Mouse (Mus musculus) stomach, postnatal 0 days (tissue): Measurements from ENCODE around the gene Spag8.

Experiments
- CTCF ChIP-seq: IDR thresholded peaks from 2 replicates; pipeline ENCODE4 v1.5.1; 2016; ENCODE audit warnings: antibody characterized with exemption, low read depth, mild to moderate bottlenecking, moderate library complexity
- EP300 ChIP-seq: optimal IDR thresholded peaks from 2 replicates; pipeline ENCODE3; 2016; ENCODE audit warnings: antibody characterized with exemption

DNA sequence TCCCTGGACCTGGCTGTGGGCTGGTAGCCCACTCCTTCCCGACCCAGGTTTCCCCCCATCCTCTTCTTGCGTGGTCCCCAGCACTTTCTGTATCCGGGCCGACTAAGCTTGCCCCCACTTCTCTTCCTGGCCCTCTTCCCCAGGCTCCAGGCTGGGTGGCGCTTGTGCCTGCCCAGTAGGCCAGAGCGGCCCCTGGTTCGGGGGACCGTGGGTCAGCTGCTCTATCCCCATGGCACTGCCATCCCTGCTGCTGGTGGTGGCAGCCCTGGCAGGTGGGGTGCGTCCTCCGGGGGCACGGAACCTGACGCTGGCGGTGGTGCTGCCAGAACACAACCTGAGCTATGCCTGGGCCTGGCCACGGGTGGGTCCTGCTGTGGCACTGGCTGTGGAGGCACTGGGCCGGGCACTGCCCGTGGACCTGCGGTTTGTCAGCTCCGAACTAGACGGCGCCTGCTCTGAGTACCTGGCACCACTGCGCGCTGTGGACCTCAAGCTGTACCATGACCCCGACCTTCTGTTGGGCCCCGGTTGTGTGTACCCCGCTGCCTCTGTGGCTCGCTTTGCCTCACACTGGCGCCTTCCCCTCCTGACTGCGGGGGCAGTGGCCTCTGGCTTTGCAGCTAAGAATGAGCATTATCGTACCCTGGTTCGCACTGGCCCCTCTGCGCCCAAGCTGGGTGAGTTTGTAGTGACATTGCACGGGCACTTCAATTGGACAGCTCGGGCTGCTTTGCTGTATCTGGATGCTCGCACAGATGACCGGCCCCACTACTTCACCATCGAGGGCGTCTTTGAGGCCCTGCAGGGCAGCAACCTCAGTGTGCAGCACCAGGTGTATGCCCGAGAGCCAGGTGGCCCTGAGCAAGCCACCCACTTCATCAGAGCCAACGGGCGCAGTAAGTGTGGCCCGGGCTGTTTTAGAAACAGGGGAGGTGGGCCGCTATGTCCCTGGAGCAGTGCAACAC lies 21.2 kb downstream of the Spag8 start:
- TF ChIP-seq CTCF: no peak; the same call in 1 of the 2 replicates
- TF ChIP-seq EP300: no peak
